Mouse (Mus musculus) heart, postnatal 25 days (tissue): ENCODE measurements around the gene Jkamp. TPM values are rescaled to one million over a fixed set of nuclear protein-coding genes. Genes with fewer than 3 reads are reported as not detected.
A peak's percentile ranks its signal among the peaks of the same experiment; 100 is the strongest.
"Not testable (repeated sequence)": the region's sequence is repeated elsewhere in the genome, so short reads cannot be mapped to it uniquely, and the experiment has no call there.

Source experiments
- DNase-seq: peaks from one replicate; pipeline ENCODE4 v3.0.0; 2022; ENCODE audit warnings: low spot score
- intact Hi-C: fragments of 180-260 bp; cut with DNase I; formaldehyde crosslinking; loops from one replicate; pipeline ENCODE4 v1.15.1; 2025
- total RNA-seq, 2 experiments: library from RNA; stranded (reverse); gene quantifications; 2 replicates each; pipeline ENCODE4 v1.2.3; 2021

The Jkamp gene
- 10 to 100 TPM; 21.1 to 21.3 TPM for total RNA-seq

DNA sequence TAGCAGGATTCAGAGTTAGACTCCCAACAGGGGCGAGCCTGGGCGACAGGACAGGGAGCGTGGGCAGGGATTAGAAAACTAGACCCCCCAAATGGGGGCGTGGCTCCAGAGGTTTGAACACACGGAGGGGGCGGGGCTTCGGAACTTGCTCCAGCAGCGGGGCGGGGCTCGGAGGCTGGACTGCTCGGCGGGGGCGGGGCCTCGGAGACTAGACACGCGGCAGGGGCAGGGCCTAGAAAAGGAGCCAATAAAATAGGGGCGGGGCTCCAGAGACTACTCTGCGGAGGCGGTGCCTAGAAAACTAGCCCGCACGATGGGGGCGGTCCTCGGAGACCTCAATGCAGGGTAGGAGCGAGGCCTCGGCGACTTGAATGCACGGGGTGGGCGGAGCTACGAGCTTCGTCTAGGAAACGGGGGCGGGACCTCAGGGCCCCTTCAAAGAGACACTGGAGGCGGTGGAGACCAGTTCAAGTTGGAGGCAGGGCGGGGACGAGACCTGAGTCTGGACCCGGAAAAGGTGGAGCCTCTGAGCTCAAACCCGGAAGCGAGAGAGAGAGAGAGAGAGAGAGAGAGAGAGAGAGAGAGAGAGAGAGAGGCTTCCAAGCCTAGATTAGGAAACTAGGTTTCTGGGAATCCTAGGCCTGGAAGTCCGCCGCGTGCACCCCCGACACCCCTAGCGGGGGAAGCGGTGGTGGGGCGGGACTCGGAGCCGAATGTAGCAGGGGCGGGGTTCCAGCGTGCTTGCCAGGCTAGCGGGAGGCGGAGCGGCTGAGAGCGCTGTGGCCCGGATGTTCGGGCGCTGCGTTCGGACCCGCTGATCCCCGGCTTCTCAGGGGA lies at the start of gene Jkamp, which contains the start of gene L3hypdh:
Jkamp (plus strand) TSS at position 261 of the 837 bp plus-strand sequence.
L3hypdh (minus strand) TSS at position 111 of the 837 bp plus-strand sequence.
- intact Hi-C loops, result loop anchor here (10.0 kb wide), 2 partner anchors 449 to 679 kb away; partner anchors contain the start of gene Pcnx4

DNA sequence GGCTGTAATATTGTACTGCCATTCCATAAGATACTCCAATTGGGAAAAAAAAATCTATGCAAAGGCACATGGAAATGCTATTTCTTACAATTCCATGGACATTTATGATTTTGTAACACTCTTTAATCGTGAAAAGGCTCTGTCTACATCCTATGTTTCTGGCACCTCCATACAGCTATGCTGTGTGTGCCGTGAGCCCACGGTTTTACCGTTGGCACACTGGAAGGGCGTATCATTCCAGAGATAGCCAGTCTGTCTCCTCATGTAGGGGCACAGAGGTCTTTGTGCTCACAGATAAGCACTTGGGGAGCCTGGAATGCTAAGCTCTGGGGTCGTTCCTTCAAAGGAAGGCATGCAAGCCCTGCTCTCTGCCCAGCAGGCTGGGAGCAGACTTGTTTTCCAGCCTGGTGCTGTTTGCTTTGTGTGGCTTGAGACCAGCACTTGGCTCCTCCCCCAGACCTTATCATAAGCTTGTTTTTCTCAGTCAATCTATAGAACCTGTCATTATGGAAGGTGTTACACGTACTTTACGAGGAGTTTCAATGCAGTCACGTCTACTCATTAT lies 49.2 kb upstream of the Jkamp start:
- intact Hi-C loops, result no loop called here
- no peak for DNase-seq

More for the DNA sequence above, at the start of gene Jkamp, which contains the start of gene L3hypdh:
- peak; percentile 99 for DNase-seq

GRCm38 (mm10) chr12:72037049-72037448 lies 48.3 kb upstream of the Jkamp start:
- intact Hi-C loops, result no loop called here
- DNase-seq, result no peak

DNA sequence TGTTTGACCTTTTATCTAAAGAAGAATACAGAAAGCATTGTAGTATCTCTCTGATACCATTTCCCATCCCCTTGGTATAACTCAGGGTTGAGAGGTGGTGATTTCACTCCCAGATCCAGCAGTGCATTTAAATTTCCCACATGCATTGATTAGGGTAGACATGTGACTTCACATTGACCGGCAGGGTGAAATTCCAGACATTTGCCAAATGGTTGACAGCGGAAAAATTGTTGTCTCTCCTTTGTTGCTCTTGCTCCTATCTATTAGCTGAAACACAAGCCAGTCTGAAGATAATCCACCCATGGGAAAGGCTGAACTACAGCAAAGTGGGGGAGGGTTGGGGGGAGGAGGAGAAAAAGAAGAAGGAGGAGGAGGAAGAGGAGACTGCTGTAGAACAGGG lies 46.5 kb upstream of the Jkamp start:
- intact Hi-C loops, result no loop called here
- no peak for DNase-seq

DNA sequence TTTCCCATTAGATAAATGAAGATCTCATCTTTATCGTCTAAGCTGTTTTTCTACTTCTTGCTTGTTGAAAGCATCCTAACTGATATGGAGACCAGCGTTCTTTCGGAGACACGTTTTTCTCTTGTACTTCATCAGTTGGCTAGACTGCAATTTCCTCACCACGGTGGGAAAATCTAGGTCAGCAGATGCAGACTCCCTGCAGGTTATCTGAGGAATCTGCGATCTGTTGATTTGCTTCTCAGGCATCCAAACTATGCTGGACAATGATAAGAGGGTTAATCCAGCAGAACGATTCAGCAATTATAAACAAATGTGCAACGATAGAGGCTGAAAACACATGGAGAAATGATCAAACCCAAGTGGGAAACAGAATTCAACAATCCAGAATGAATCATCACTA lies 45.9 kb upstream of the Jkamp start:
- intact Hi-C loops, result no loop called here

GRCm38 (mm10) chr12:72041238-72041637 lies 44.2 kb upstream of the Jkamp start:
- intact Hi-C loops, result no loop called here
- DNase-seq, result no peak

More for the DNA sequence above, 45.9 kb upstream of the Jkamp start:
- DNase-seq, result no peak

DNA sequence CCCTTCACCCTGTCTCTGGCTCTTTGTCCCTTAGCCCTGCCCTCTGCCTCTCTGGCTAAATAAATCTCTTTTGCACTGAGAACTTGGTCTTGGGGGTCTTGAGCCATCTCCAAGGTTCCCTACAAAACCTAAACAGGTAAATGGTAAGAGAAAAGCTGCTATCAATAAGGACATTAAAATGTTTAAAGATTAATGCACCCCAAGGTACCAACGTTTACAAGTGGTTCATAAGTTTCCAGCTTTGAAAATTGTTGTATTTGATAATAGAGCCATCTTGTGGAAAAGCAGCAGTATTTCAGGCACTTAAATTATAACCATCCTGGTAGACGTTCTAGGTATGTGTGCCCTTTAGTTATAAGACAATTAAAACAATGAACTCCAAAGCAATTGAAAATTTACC lies 37.9 kb upstream of the Jkamp start:
- intact Hi-C loops, result loop anchor here (1.0 kb wide), 1 partner anchor 279 kb away; no protein-coding TSS in a partner anchor
- DNase-seq, result no peak

DNA sequence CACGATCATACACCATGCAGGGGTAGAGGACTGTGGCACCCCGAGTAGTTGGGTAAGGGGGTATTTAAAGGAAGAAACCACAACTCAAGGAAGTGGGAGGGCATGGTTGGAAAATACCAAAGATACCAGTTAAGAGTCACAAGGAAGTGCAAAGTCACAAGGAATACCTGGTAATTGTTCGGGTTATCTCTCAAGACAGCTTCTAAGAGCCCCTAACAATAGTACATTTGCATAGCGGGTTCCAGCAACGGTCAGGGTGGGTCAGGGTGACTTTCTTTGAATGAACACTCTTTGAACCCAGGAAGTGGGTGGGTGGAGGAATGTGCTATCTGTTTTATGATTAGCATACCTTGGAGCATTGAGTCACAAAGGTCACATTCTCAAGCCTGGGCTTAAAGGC lies 35.2 kb upstream of the Jkamp start:
- DNase-seq, intact Hi-C loops: not testable (repeated sequence)

DNA sequence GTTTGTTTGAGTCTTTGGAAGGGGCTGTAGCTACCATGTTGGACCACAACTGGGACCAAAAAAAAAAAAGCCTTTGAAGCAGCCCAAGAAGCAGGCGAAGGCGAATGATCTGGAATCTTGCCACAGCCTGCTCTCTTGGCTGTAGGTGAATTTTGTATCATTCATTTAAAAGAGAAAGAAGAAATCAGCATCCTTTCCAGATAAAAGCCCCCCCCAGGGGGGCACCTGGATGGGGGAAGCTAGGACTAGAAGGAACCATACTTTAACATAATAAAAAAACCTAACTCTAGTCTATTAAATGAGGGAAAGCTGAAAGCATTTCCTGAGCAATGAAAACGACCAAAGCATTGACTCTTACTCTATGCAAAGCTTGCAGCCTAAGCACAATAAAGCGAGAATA lies 34.6 kb upstream of the Jkamp start:
- intact Hi-C loops, result no loop called here
- DNase-seq, result no peak

DNA sequence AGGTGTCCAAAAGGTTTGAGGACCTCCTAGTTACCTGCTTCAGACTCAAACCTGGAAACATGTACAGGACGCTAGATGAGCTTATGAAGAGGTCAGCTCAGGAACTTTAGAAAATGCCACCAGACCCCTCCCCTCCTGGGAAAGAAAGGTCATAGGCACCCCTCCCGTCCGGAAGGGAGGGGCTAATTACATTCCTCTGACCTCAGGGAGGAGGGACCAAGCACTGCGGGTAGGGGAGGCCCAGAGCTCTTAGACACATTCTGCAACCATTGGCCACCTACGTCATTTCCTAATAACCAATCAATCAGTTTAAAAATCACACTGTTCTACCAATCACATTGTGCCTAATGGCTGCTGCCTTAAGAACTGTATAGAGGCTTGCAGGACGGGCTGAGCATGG lies 32.8 kb upstream of the Jkamp start:
- intact Hi-C loops, result no loop called here

GRCm38 (mm10) chr12:72053303-72053702 lies 32.1 kb upstream of the Jkamp start:
- DNase-seq, result no peak
- intact Hi-C loops, result no loop called here

More for the DNA sequence above, 32.8 kb upstream of the Jkamp start:
- no peak for DNase-seq

DNA sequence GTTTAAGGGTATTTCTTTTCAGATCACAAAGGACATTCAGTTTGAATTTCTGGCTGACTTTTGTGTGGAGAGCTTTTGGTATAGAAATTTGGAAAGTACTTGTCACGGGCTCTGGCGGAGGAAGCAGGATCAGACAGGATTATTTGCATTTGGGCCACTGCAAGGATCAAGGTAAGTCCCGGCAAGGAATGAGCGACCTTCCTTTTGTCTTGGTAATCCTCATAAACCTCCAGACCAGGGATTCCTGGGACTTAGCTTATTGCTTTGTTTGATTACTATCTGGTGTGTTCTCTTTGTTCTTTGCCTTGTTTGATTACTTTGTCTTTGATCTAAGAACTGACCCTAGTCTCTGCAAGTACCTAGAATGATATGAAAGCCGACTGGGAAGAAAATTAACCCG lies 31.5 kb upstream of the Jkamp start:
- DNase-seq, result no peak
- intact Hi-C loops, result no loop called here

GRCm38 (mm10) chr12:72057780-72058179 lies 27.6 kb upstream of the Jkamp start:
- intact Hi-C loops, result no loop called here
- no peak for DNase-seq

DNA sequence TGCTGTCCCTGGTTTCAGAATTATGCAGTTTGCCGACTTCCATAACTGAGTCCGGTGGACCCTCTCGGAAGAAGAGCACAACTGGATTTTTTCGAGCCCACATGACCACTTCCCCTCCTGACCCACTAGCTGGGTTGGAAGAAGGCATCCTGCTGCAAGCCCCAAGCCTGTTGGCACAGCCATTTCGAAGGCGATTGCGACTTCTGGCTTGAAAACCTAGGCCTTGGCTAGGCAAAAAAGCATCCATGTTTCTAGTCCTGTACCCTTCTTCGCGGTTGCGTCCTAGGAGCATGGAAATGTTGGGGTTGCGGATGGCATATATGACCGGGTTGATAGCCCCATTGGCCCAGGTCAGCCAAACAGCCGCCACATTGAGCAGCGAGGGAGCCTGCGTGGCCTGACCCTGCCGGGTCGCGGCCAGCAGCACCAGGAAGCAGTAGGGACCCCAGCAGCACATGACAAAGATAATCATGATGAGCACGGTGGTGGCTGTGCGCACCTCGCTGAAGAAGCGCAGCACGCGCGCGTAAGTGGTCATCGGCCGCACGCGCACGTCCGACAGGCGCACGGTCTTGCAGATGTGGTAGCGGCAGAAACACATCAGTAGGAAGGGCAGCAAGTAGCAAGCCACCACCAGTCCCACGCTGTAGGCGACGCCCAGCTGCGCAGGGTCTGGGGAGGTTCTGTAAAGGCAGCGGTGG lies 15.6 kb upstream of the Jkamp start:
- intact Hi-C loops, result no loop called here

GRCm38 (mm10) chr12:72070327-72071269 lies 14.8 kb upstream of the Jkamp start, which contains the start of gene Gpr135:
Gene Gpr135 (minus strand): TSS chr12:72071125.
- peak; percentile 64 for DNase-seq
- intact Hi-C loops, result no loop called here

More for the DNA sequence above, 15.6 kb upstream of the Jkamp start:
- no peak for DNase-seq

DNA sequence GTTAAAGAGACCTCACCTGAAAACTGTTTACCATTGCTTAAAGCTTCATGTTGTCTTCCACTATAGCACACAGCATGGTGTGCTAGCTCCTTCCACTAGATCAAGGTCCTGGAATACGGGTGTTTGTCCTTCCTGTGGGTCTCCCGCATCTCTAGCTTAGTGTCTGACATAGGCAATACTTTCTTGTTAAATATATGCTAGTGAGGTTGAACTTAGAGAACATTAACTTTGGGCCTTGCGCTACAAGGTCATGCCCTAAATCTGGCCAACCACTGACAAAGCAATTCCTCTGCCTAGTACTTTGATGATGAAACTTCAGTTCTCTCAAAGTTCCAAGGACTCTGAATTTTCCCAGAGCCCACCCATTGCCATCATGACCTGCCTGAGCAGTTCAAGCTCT lies 7.1 kb upstream of the Jkamp start:
- DNase-seq, result no peak
- intact Hi-C loops, result no loop called here

GRCm38 (mm10) chr12:72081961-72082360 lies 3.4 kb upstream of the Jkamp start:
- intact Hi-C loops, result loop anchor here (10.0 kb wide), 2 partner anchors 453 to 683 kb away; partner anchors contain the start of gene Pcnx4
- no peak for DNase-seq

- intact Hi-C loops, result loop anchor here (10.0 kb wide), 2 partner anchors 452 to 682 kb away; partner anchors contain the start of gene Pcnx4
- no peak for DNase-seq
Measured at GRCm38 (mm10) chr12:72082370-72082769, 3.0 kb upstream of the Jkamp start.

- no peak for DNase-seq
- intact Hi-C loops, result loop anchor here (10.0 kb wide), 2 partner anchors 452 to 682 kb away; partner anchors contain the start of gene Pcnx4
Measured at GRCm38 (mm10) chr12:72083265-72083664, 2.1 kb upstream of the Jkamp start.
